Mouse (Mus musculus): ENCODE results near the gene Acnat1.
"Not testable (repeated sequence)": the region's sequence is repeated elsewhere in the genome, so short reads cannot be mapped to it uniquely, and the experiment has no call there.

GRCm38 (mm10) chr4:49479035-49479434 is 5.3 kb upstream of the Acnat1 start:
- TF ChIP-seq CTCF (conservative IDR thresholded peaks at IDR 0.05; ENCODE audit: low read length); POU5F1 (IDR thresholded peaks at IDR 0.05; ENCODE audit: borderline replicate concordance, low read length): not testable (repeated sequence)

Data from E14TG2a.4 (cell line).